Mouse (Mus musculus): Measurements from ENCODE around the gene 1700010I14Rik. TPM values are rescaled to one million over a fixed set of nuclear protein-coding genes. Genes with fewer than 3 reads are reported as not detected.

1700010I14Rik gene
- total and polyA plus RNA-seq, 2 experiments from 2014 or later, result 2.2 to 3.6 TPM

DNA sequence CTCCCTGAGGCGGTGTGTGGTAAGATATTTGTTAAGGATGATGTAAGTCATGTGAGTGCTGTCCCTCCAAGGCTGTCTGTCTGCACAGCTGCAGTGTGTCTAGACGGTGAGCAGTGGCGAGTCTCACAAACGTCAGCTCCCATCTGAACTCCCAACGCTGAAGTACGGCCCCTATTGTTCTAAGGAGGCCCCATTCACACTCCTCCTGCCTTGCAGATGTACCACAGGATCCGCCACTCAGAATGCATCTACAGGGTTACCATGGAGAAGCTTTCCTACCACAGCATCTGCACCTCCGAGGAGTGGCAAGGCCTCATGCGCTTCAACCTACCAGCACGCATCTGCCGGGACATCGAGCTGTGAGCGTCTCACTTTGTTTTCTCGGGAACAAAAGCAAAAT lies 26.5 kb upstream of the 1700010I14Rik start:
- Histone ChIP-seq H3K9me3 (ENCODE audit: low read length) (no peaks in the 10 kb centered on the region), H3K27ac (ENCODE audit: low read depth, low read length) (no peak overlapping the region), H3K9ac (replicated peaks; ENCODE audit: low read length, poor library complexity, severe bottlenecking) (no peak overlapping the region), H3K4me3 (ENCODE audit: low read depth, low read length) (no peak overlapping the region), H3K27me3 (ENCODE audit: insufficient read depth, low read length) (no peaks in the 10 kb centered on the region), H3K4me1 (ENCODE audit: insufficient read depth, low read length) (no peaks in the 10 kb centered on the region), H3K36me3 (ENCODE audit: insufficient read depth, low read length) (peaks cover 32% of the 10 kb centered on the region), H3K4me2 (ENCODE audit: low read depth, low read length, poor library complexity, severe bottlenecking) (no peak overlapping the region)
- 41% methylated on average over 14 of the region's 14 CpGs for WGBS
- no peak for TF ChIP-seq CTCF (IDR thresholded peaks at IDR 0.05)
- no peak for ATAC-seq (ENCODE audit: low FRiP score)
- DNase-seq (ENCODE audit: low spot score), result peak; percentile 21

DNA sequence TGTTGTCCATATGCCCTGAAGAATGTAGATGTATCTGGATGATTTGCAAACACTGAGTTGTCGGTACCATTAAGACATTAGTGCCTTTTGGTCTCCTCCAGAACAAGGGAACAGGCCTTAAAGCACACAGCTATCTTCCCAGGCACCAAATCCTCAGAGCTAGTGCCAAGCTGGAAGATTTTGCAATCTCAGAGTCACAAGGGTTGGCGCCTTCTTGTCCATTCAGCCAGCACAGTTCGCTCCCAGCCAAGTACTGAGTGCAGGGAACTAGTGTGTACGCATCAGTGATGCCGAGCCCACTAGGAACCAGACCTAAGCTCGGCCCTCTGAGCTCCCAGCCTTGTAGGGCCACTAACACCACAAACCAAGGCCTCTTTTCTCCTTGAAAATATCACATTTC lies 23.0 kb upstream of the 1700010I14Rik start:
- Histone ChIP-seq H3K9me3 (ENCODE audit: low read length) (no peaks in the 10 kb centered on the region), H3K36me3 (ENCODE audit: insufficient read depth, low read length) (peaks cover 51% of the 10 kb centered on the region), H3K27ac (ENCODE audit: low read depth, low read length) (no peak overlapping the region), H3K27me3 (ENCODE audit: insufficient read depth, low read length) (no peaks in the 10 kb centered on the region), H3K4me1 (ENCODE audit: insufficient read depth, low read length) (no peaks in the 10 kb centered on the region), H3K4me3 (ENCODE audit: low read depth, low read length) (no peak overlapping the region), H3K4me2 (ENCODE audit: low read depth, low read length, poor library complexity, severe bottlenecking) (no peak overlapping the region), H3K9ac (replicated peaks; ENCODE audit: low read length, poor library complexity, severe bottlenecking) (no peak overlapping the region)
- no peak for TF ChIP-seq CTCF (IDR thresholded peaks at IDR 0.05)
- ATAC-seq (ENCODE audit: low FRiP score), result no peak
- DNase-seq (ENCODE audit: low spot score), result no peak
- WGBS, result 87% methylated on average over 6 of the region's 6 CpGs

DNA sequence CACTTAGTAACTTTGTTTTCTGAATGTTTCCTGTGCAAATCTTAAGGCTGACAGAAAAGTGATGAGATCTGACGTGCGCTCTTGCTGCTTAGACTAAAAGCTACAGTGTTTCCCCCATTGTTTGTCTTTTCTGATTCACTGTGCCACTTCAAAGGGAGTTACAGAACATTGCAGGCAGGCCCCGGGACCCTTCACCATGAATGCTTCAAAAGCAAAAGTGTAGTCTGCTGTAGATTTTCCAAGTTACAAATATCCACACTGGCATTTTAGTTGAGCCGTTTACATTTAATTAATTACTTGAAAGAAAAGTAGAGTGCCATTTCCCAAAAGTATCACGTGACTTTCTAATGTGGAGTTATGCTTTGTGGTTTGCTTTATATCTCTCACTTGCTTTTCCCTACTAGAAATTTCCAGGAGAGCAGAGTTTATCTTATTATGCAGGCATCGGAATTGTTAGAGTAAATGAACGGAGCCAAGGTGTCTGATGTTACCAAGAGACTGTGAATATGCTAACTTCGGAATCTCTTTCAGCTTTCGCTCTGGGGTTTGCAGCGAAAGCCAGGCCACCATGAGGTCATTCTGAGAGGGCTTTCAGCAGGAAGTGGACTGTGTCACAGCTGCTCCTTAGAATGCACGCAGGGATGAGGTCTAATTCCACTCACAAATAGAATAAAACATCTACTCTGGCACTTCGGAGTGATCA lies 15.8 kb upstream of the 1700010I14Rik start:
- WGBS, result 16% methylated on average over 12 of the region's 12 CpGs
- H3K4me2 ChIP-seq (ENCODE audit: low read depth, low read length, poor library complexity, severe bottlenecking), result no peak overlapping the region
- H3K9ac ChIP-seq (replicated peaks; ENCODE audit: low read length, poor library complexity, severe bottlenecking), result no peak overlapping the region
- no peak overlapping the region for H3K4me3 ChIP-seq (ENCODE audit: low read depth, low read length)
- no peak overlapping the region for H3K27ac ChIP-seq (ENCODE audit: low read depth, low read length)
- H3K27me3 ChIP-seq (ENCODE audit: insufficient read depth, low read length), result no peaks in the 10 kb centered on the region
- TF ChIP-seq CTCF (IDR thresholded peaks at IDR 0.05), result no peak
- DNase-seq (ENCODE audit: low spot score), result no peak
- no peak for ATAC-seq (ENCODE audit: low FRiP score)
- H3K9me3 ChIP-seq (ENCODE audit: low read length), result no peaks in the 10 kb centered on the region
- H3K4me1 ChIP-seq (ENCODE audit: insufficient read depth, low read length), result no peaks in the 10 kb centered on the region
- peaks cover 26% of the 10 kb centered on the region for H3K36me3 ChIP-seq (ENCODE audit: insufficient read depth, low read length)

DNA sequence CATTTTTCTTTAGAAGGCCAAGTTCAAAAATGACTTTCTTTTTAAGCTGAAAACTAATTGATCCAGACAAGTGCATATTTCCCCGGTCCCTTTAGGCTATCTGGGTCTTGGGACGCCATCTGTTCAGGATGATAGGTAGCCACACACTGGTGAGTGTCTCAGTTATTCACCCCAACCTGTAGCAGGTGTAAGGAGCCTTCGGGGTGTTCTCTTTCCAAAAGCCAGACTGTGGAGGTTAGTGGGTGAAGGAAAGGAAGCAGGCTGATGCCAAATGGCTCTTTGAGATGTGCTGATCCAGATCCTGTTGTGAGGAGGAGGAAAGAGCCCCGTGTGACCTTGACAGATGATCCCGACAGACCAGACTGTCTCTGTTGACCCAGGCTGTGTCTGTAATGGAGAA lies 14.8 kb upstream of the 1700010I14Rik start:
- WGBS, result 77% methylated on average over 5 of the region's 5 CpGs
- no peak overlapping the region for H3K27ac ChIP-seq (ENCODE audit: low read depth, low read length)

DNA sequence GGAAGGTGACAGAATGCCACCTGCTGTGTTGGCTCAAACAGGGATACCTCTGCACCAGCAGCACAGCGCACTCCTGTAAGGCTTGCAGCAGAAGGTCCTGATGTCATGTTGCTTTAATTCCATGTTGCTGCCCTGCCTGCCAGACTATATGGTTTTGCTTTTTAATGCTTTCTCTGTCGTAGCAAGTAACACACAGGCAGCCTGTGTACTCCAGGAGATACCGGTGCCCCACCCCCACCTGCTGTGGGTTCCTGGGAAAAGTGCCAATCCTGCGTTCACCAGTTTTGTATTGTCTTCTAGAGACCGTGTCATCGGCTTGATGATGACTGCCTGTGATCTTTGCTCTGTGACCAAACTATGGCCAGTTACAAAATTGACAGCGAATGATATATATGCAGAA lies 13.7 kb upstream of the 1700010I14Rik start:
- no peaks in the 10 kb centered on the region for H3K4me1 ChIP-seq (ENCODE audit: insufficient read depth, low read length)
- no peaks in the 10 kb centered on the region for H3K27me3 ChIP-seq (ENCODE audit: insufficient read depth, low read length)
- H3K4me2 ChIP-seq (ENCODE audit: low read depth, low read length, poor library complexity, severe bottlenecking), result no peak overlapping the region
- H3K9ac ChIP-seq (replicated peaks; ENCODE audit: low read length, poor library complexity, severe bottlenecking), result no peak overlapping the region
- no peak overlapping the region for H3K27ac ChIP-seq (ENCODE audit: low read depth, low read length)
- TF ChIP-seq CTCF (IDR thresholded peaks at IDR 0.05), result no peak
- WGBS, result 29% methylated on average over 7 of the region's 7 CpGs
- no peaks in the 10 kb centered on the region for H3K9me3 ChIP-seq (ENCODE audit: low read length)
- no peak overlapping the region for H3K4me3 ChIP-seq (ENCODE audit: low read depth, low read length)
- peaks cover 24% of the 10 kb centered on the region for H3K36me3 ChIP-seq (ENCODE audit: insufficient read depth, low read length)
- ATAC-seq (ENCODE audit: low FRiP score), result no peak
- DNase-seq (ENCODE audit: low spot score), result peak; percentile 38

More for the DNA sequence above, 14.8 kb upstream of the 1700010I14Rik start:
- Histone ChIP-seq H3K9me3 (ENCODE audit: low read length) (no peaks in the 10 kb centered on the region), H3K9ac (replicated peaks; ENCODE audit: low read length, poor library complexity, severe bottlenecking) (no peak overlapping the region), H3K36me3 (ENCODE audit: insufficient read depth, low read length) (peaks cover 25% of the 10 kb centered on the region), H3K4me3 (ENCODE audit: low read depth, low read length) (no peak overlapping the region), H3K27me3 (ENCODE audit: insufficient read depth, low read length) (no peaks in the 10 kb centered on the region), H3K4me1 (ENCODE audit: insufficient read depth, low read length) (no peaks in the 10 kb centered on the region), H3K4me2 (ENCODE audit: low read depth, low read length, poor library complexity, severe bottlenecking) (no peak overlapping the region)
- DNase-seq (ENCODE audit: low spot score) (no peak), ATAC-seq (ENCODE audit: low FRiP score) (no peak)
- no peak for TF ChIP-seq CTCF (IDR thresholded peaks at IDR 0.05)

DNA sequence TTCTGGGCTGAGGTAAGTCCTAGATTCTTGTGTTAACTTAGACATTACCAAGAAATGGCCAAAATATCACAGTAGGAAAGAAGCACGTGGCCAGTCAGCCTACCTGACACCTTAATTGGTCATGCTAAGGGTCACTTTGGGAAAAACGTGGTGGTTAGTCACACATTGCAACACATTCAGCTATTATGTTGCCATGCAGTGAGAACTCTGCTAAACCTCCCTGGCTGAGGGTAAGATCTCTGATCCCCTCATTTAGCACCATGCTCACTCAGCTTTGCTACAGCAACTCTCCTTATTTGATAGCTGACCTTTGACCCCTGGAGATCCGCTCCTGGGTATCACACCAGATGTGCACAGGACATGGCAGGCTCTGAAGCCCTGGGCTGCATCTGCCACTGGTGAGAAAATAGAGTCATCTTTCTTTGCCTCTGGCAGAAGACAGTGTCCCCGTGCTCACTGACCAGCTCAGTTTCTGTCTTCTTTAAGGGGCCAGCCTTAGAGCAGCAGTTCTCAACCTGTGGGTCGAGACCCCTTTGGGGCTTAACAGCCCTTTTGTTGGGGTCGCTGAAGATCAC lies 13.2 kb upstream of the 1700010I14Rik start:
- H3K36me3 ChIP-seq (ENCODE audit: insufficient read depth, low read length), result peaks cover 23% of the 10 kb centered on the region
- ATAC-seq (ENCODE audit: low FRiP score) (no peak), DNase-seq (ENCODE audit: low spot score) (no peak)
- H3K4me3 ChIP-seq (ENCODE audit: low read depth, low read length), result no peak overlapping the region
- WGBS, result 25% methylated on average over 6 of the region's 6 CpGs
- TF ChIP-seq CTCF (IDR thresholded peaks at IDR 0.05), result no peak
- no peak overlapping the region for H3K9ac ChIP-seq (replicated peaks; ENCODE audit: low read length, poor library complexity, severe bottlenecking)
- H3K27me3 ChIP-seq (ENCODE audit: insufficient read depth, low read length), result no peaks in the 10 kb centered on the region
- H3K4me2 ChIP-seq (ENCODE audit: low read depth, low read length, poor library complexity, severe bottlenecking), result no peak overlapping the region
- no peak overlapping the region for H3K27ac ChIP-seq (ENCODE audit: low read depth, low read length)
- no peaks in the 10 kb centered on the region for H3K9me3 ChIP-seq (ENCODE audit: low read length)
- no peaks in the 10 kb centered on the region for H3K4me1 ChIP-seq (ENCODE audit: insufficient read depth, low read length)
